Mouse (Mus musculus): Measurements from ENCODE around the gene Ift20.
"Not testable (repeated sequence)": the region's sequence is repeated elsewhere in the genome, so short reads cannot be mapped to it uniquely, and the experiment has no call there.

The Ift20 gene

GRCm38 (mm10) chr11:78566775-78567174, 30.6 kb downstream of the Ift20 start:
- DNase-seq (ENCODE audit: low spot score in 2 of 2) = peak; percentile 64 to 81

GRCm38 (mm10) chr11:78567614-78568013, 31.5 kb downstream of the Ift20 start:
- DNase-seq (ENCODE audit: low spot score in 2 of 2) = no peak

GRCm38 (mm10) chr11:78568827-78569226, 32.7 kb downstream of the Ift20 start:
- DNase-seq (ENCODE audit: low spot score in 2 of 2) = no peak

GRCm38 (mm10) chr11:78569806-78570205, 33.6 kb downstream of the Ift20 start:
- no peak for DNase-seq (ENCODE audit: low spot score in 2 of 2)

- no peak for DNase-seq (ENCODE audit: low spot score in 2 of 2)
Observed at GRCm38 (mm10) chr11:78571441-78571840, 35.3 kb downstream of the Ift20 start.

- no peak for DNase-seq (ENCODE audit: low spot score in 2 of 2)
Observed at GRCm38 (mm10) chr11:78571854-78572253, 35.7 kb downstream of the Ift20 start.

- not testable (repeated sequence) for DNase-seq (ENCODE audit: low spot score in 2 of 2)
Observed at GRCm38 (mm10) chr11:78574031-78574430, 37.9 kb downstream of the Ift20 start.

- no peak for DNase-seq (ENCODE audit: low spot score in 2 of 2)
Observed at GRCm38 (mm10) chr11:78574536-78574935, 38.4 kb downstream of the Ift20 start.

GRCm38 (mm10) chr11:78574975-78575374, 38.8 kb downstream of the Ift20 start:
- no peak for DNase-seq (ENCODE audit: low spot score in 2 of 2)

- no peak for DNase-seq (ENCODE audit: low spot score in 2 of 2)
Observed at GRCm38 (mm10) chr11:78582848-78583247, 46.7 kb downstream of the Ift20 start.

GRCm38 (mm10) chr11:78586099-78586498, 49.9 kb downstream of the Ift20 start:
- no peak for DNase-seq (ENCODE audit: low spot score in 2 of 2)

GRCm38 (mm10) chr11:78587677-78588076, 51.5 kb downstream of the Ift20 start:
- DNase-seq (ENCODE audit: low spot score in 2 of 2) = not testable (repeated sequence)
